Mouse (Mus musculus): ENCODE data around the gene Rhox2b.
"Not testable (repeated sequence)": the region's sequence is repeated elsewhere in the genome, so short reads cannot be mapped to it uniquely, and the experiment has no call there.

Gene Rhox2b

GRCm38 (mm10) chrX:37411767-37412166 lies at the start of gene Rhox2b:
Gene Rhox2b, plus strand, starts transcription at chrX:37412067.
- not testable (repeated sequence) for DNase-seq (ENCODE audit: low read depth in 2 of 2, low spot score in 2 of 2)

GRCm38 (mm10) chrX:37379728-37380127 lies 32.1 kb upstream of the Rhox2b start, which contains the start of gene Rhox3a2:
Gene Rhox3a2, plus strand, starts transcription at chrX:37380028.
- DNase-seq (ENCODE audit: low read depth in 2 of 2, low spot score in 2 of 2), result not testable (repeated sequence)

DNA sequence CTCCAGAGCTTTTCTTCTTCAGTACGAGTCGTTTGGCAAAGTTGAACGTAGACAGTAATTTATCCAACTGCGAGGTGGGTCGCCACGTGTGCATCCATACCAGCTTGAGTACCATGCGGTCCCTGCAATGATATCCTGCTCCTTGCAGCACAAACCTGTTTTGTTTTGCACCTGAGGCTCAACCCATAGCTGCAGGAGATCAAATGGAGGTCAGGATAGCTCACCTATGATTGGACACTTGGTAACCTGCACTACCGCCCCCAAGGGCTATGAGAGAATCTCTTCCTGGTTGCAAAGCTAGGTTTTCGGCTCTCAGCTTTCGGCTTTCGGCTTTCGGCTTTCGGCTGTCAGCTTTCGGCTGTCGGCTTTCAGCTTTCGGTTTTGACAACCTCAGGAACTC lies 21.3 kb upstream of the Rhox2b start, which contains the start of gene Rhox4a2:
Gene Rhox4a2, plus strand, starts transcription at position 301 of the 400 bp plus-strand sequence.
- not testable (repeated sequence) for DNase-seq (ENCODE audit: low read depth in 2 of 2, low spot score in 2 of 2)

DNA sequence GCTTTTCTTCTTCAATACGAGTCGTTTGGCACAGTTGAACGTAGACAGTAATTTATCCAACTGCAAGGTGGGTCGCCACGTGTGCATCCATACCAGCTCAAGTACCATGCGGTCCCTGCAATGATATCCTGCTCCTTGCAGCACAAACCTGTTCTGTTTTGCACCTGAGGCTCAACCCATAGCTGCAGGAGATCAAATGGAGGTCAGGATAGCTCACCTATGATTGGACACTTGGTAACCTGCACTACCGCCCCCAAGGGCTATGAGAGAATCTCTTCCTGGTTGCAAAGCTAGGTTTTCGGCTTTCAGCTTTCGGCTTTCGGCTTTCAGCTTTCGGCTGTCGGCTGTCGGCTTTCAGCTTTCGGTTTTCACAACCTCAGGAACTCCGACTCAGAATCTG lies 20.3 kb downstream of the Rhox2b start, which contains the start of gene Rhox4b:
Gene Rhox4b, plus strand, starts transcription at position 301 of the 400 bp plus-strand sequence.
- not testable (repeated sequence) for DNase-seq (ENCODE audit: low read depth in 2 of 2, low spot score in 2 of 2)

GRCm38 (mm10) chrX:37453380-37453779 lies 41.5 kb downstream of the Rhox2b start, which contains the start of gene Rhox2c:
Gene Rhox2c, plus strand, starts transcription at chrX:37453680.
- DNase-seq (ENCODE audit: low read depth in 2 of 2, low spot score in 2 of 2), result not testable (repeated sequence)

GRCm38 (mm10) chrX:37458285-37458684 lies 46.4 kb downstream of the Rhox2b start, which contains the start of gene Rhox3c:
Gene Rhox3c, plus strand, starts transcription at chrX:37458585.
- not testable (repeated sequence) for DNase-seq (ENCODE audit: low read depth in 2 of 2, low spot score in 2 of 2)
